Mouse (Mus musculus) testis, adult 2 months (tissue): ENCODE results near the gene Fbxl13. TPM values are rescaled to one million over a fixed set of nuclear protein-coding genes. Genes with fewer than 3 reads are reported as not detected.

Experiments used
- H3K27ac ChIP-seq: fragments of 200-500 bp; 2 replicates; pipeline ENCODE4 v1.5.1; 2012; ENCODE audit warnings: low read depth, low read length; ENCODE audit not compliant: control insufficient read depth, insufficient read depth
- H3K27me3 ChIP-seq: fragments of 200-500 bp; 2 replicates; pipeline ENCODE4 v1.6.1; 2012; ENCODE audit warnings: mild to moderate bottlenecking, low read length, moderate library complexity; ENCODE audit not compliant: control insufficient read depth, insufficient read depth
- H3K36me3 ChIP-seq: fragments of 200-500 bp; 2 replicates; pipeline ENCODE4 v1.6.1; 2012; ENCODE audit warnings: mild to moderate bottlenecking, low read length; ENCODE audit not compliant: control insufficient read depth, insufficient read depth
- H3K4me1 ChIP-seq: fragments of 200-500 bp; 2 replicates; pipeline ENCODE4 v1.6.1; 2012; ENCODE audit warnings: low read length; ENCODE audit not compliant: control insufficient read depth, insufficient read depth
- H3K4me3 ChIP-seq: fragments of 200-500 bp; 2 replicates; pipeline ENCODE4 v1.5.1; 2012; ENCODE audit warnings: low read depth, mild to moderate bottlenecking, low read length, moderate library complexity, mixed read lengths; ENCODE audit not compliant: control insufficient read depth
- CTCF ChIP-seq: fragments of 200-500 bp; IDR thresholded peaks from 2 replicates; pipeline ENCODE4 v1.5.1; 2012; ENCODE audit warnings: low read depth, mild to moderate bottlenecking, inconsistent platforms, low read length, moderate library complexity; ENCODE audit not compliant: control insufficient read depth, insufficient read depth, insufficient replicate concordance
- POLR2A ChIP-seq: fragments of 200-500 bp; IDR thresholded peaks from 2 replicates; pipeline ENCODE4 v1.6.1; 2012; ENCODE audit warnings: low read depth, mild to moderate bottlenecking, inconsistent platforms, low read length, moderate library complexity; ENCODE audit not compliant: control insufficient read depth
- polyA plus RNA-seq: library from polyadenylated mRNA; depleted of rRNA; stranded (reverse); fragments of >200 nt; gene quantifications from 2 replicates; pipeline ENCODE4 v1.2.3, GENCODE M21; 2012

Gene Fbxl13
- polyA plus RNA-seq, 1 experiment: 92.2 TPM

- Histone ChIP-seq H3K27me3 (no peaks in the 10 kb centered on the region), H3K27ac (no peak overlapping the region), H3K4me3 (no peak overlapping the region), H3K36me3 (no peaks in the 10 kb centered on the region), H3K4me1 (no peaks in the 10 kb centered on the region)
- TF ChIP-seq CTCF: no peak
- no peak for TF ChIP-seq POLR2A
Observed at GRCm38 (mm10) chr5:21489135-21489534, 156.3 kb downstream of the Fbxl13 start.

- Histone ChIP-seq H3K4me3 (no peak overlapping the region), H3K36me3 (no peaks in the 10 kb centered on the region), H3K27me3 (no peaks in the 10 kb centered on the region), H3K27ac (no peak overlapping the region), H3K4me1 (no peaks in the 10 kb centered on the region)
- TF ChIP-seq CTCF: no peak
- TF ChIP-seq POLR2A: no peak
Observed at GRCm38 (mm10) chr5:21488506-21488905, 156.9 kb downstream of the Fbxl13 start.

- no peak overlapping the region for H3K4me3 ChIP-seq
- no peaks in the 10 kb centered on the region for H3K36me3 ChIP-seq
- H3K4me1 ChIP-seq: no peaks in the 10 kb centered on the region
- TF ChIP-seq CTCF (no peak), POLR2A (no peak)
- no peaks in the 10 kb centered on the region for H3K27me3 ChIP-seq
- no peak overlapping the region for H3K27ac ChIP-seq
Observed at GRCm38 (mm10) chr5:21487716-21488115, 157.7 kb downstream of the Fbxl13 start.

- H3K27me3 ChIP-seq: no peaks in the 10 kb centered on the region
- H3K4me1 ChIP-seq: no peaks in the 10 kb centered on the region
- H3K36me3 ChIP-seq: no peaks in the 10 kb centered on the region
- H3K4me3 ChIP-seq: no peak overlapping the region
- H3K27ac ChIP-seq: no peak overlapping the region
- TF ChIP-seq CTCF (no peak), POLR2A (no peak)
Observed at GRCm38 (mm10) chr5:21487306-21487705, 158.1 kb downstream of the Fbxl13 start.

- Histone ChIP-seq H3K27me3 (no peaks in the 10 kb centered on the region), H3K36me3 (no peaks in the 10 kb centered on the region), H3K27ac (no peak overlapping the region), H3K4me3 (no peak overlapping the region), H3K4me1 (no peaks in the 10 kb centered on the region)
- TF ChIP-seq POLR2A (no peak), CTCF (no peak)
Observed at GRCm38 (mm10) chr5:21486798-21487197, 158.6 kb downstream of the Fbxl13 start.

GRCm38 (mm10) chr5:21485197-21485829 lies 160.1 kb downstream of the Fbxl13 start:
- Histone ChIP-seq H3K36me3 (no peaks in the 10 kb centered on the region), H3K4me1 (no peaks in the 10 kb centered on the region), H3K4me3 (no peak overlapping the region), H3K27me3 (no peaks in the 10 kb centered on the region), H3K27ac (no peak overlapping the region)
- no peak for TF ChIP-seq CTCF
- no peak for TF ChIP-seq POLR2A

GRCm38 (mm10) chr5:21483275-21483674 lies 162.2 kb downstream of the Fbxl13 start:
- no peak overlapping the region for H3K4me3 ChIP-seq
- H3K36me3 ChIP-seq: no peaks in the 10 kb centered on the region
- TF ChIP-seq POLR2A (no peak), CTCF (no peak)
- no peaks in the 10 kb centered on the region for H3K27me3 ChIP-seq
- H3K4me1 ChIP-seq: no peaks in the 10 kb centered on the region
- H3K27ac ChIP-seq: no peak overlapping the region
